Mouse (Mus musculus): Measurements from ENCODE around the gene Zic5.

GRCm38 (mm10) chr14:122477261-122477671 lies 11.8 kb upstream of the Zic5 start:
- TF ChIP-seq POLR2A (IDR thresholded peaks at IDR 0.05; ENCODE audit: insufficient read depth, low read depth, low read length) (no peak), CTCF (IDR thresholded peaks at IDR 0.05; ENCODE audit: insufficient read depth, low read depth, low read length) (no peak)

Data from olfactory bulb, adult 2 months (tissue).